Mouse (Mus musculus) liver, adult 2 months (tissue): ENCODE data around the gene Bcl3.

Experiments used
- CTCF ChIP-seq: fragments of 200-500 bp; IDR thresholded peaks from 2 replicates; pipeline ENCODE4 v1.5.1; 2011; ENCODE audit warnings: low read depth, low read length, control low read depth
- POLR2A ChIP-seq: fragments of 200-500 bp; IDR thresholded peaks from 2 replicates; pipeline ENCODE4 v1.6.1; 2011; ENCODE audit warnings: low read length, control low read depth; ENCODE audit not compliant: insufficient read depth; ENCODE audit errors: extremely low read depth

- TF ChIP-seq CTCF (no peak), POLR2A (no peak)
Measured at GRCm38 (mm10) chr7:19865246-19866036, 42.9 kb upstream of the Bcl3 start.
